Mouse (Mus musculus) forebrain, embryonic 12.5 days (tissue): ENCODE data around the gene Gm12216. TPM values are rescaled to one million over a fixed set of nuclear protein-coding genes. Genes with fewer than 3 reads are reported as not detected.

Experiments
- ATAC-seq: fragments of 200-750 bp; cut with Nextera tagmentation; 2 replicates; pipeline ENCODE4 v1.8.0; 2017; ENCODE audit warnings: moderate TSS enrichment; ENCODE audit not compliant: low FRiP score
- H3K27ac ChIP-seq: fragments of 300-500 bp; sonication (generic); 2 replicates; pipeline ENCODE4 v1.5.1; 2016; ENCODE audit warnings: mild to moderate bottlenecking
- H3K27me3 ChIP-seq: fragments of 300-500 bp; sonication (generic); 2 replicates; pipeline ENCODE4 v1.6.1; 2016; ENCODE audit warnings: mild to moderate bottlenecking
- H3K36me3 ChIP-seq: fragments of 300-500 bp; sonication (generic); replicated peaks from 2 replicates; pipeline ENCODE4 v1.6.1; 2016; ENCODE audit warnings: mild to moderate bottlenecking
- H3K4me1 ChIP-seq: fragments of 300-500 bp; sonication (generic); 2 replicates; pipeline ENCODE4 v1.6.1; 2016
- H3K4me2 ChIP-seq: fragments of 300-500 bp; sonication (generic); 2 replicates; pipeline ENCODE4 v1.6.1; 2016; ENCODE audit warnings: mild to moderate bottlenecking, moderate library complexity
- H3K4me3 ChIP-seq: fragments of 300-500 bp; sonication (generic); replicated peaks from 2 replicates; pipeline ENCODE4 v1.5.1; 2016; ENCODE audit warnings: mild to moderate bottlenecking
- H3K9ac ChIP-seq: fragments of 300-500 bp; sonication (generic); 2 replicates; pipeline ENCODE4 v1.6.1; 2016; ENCODE audit warnings: mild to moderate bottlenecking
- H3K9me3 ChIP-seq: fragments of 300-500 bp; sonication (generic); 2 replicates; pipeline ENCODE4 v1.6.1; 2016
- WGBS: fragments of 180-500 bp; shearing (Covaris S2); methylation state at CpG from one replicate; pipeline ENCODE4 v1.1.7; 2016; 5-methylcytosine and 5-hydroxymethylcytosine counted together
- polyA plus RNA-seq: library from polyadenylated mRNA; unstranded; fragments of >200 nt; fragmentation: Nextera tagmentation; extraction: Ambion mirVana; gene quantifications from 2 replicates; pipeline ENCODE4 v1.2.1, GENCODE M21; 2016

The Gm12216 gene
- polyA plus RNA-seq, 1 experiment from 2014 or later = not detected

- Histone ChIP-seq H3K36me3 (no peaks in the 10 kb centered on the region), H3K4me1 (no peaks in the 10 kb centered on the region), H3K27me3 (no peaks in the 10 kb centered on the region), H3K9me3 (no peaks in the 10 kb centered on the region), H3K27ac (no peak overlapping the region), H3K4me3 (no peak overlapping the region), H3K4me2 (no peak overlapping the region), H3K9ac (no peak overlapping the region)
- no peak for ATAC-seq
- 88% methylated on average over 16 of the region's 16 CpGs for WGBS
These were observed 45.8 kb downstream of the Gm12216 start for GRCm38 (mm10) chr11:53813001-53813868.

- no peak overlapping the region for H3K4me3 ChIP-seq
- H3K36me3 ChIP-seq = no peaks in the 10 kb centered on the region
- no peaks in the 10 kb centered on the region for H3K27me3 ChIP-seq
- no peak overlapping the region for H3K27ac ChIP-seq
- H3K4me2 ChIP-seq = no peak overlapping the region
- H3K4me1 ChIP-seq = no peaks in the 10 kb centered on the region
- ATAC-seq = no peak
- no peak overlapping the region for H3K9ac ChIP-seq
- H3K9me3 ChIP-seq = no peaks in the 10 kb centered on the region
- WGBS = 81% methylated on average over 3 of the region's 3 CpGs
These were observed 47.7 kb downstream of the Gm12216 start for GRCm38 (mm10) chr11:53811312-53811711.

- Histone ChIP-seq H3K9ac (no peak overlapping the region), H3K4me2 (no peak overlapping the region), H3K36me3 (no peaks in the 10 kb centered on the region), H3K9me3 (no peaks in the 10 kb centered on the region), H3K4me1 (no peaks in the 10 kb centered on the region), H3K4me3 (no peak overlapping the region), H3K27ac (no peak overlapping the region), H3K27me3 (no peaks in the 10 kb centered on the region)
- 74% methylated on average over 2 of the region's 2 CpGs for WGBS
- ATAC-seq = no peak
These were observed 48.3 kb downstream of the Gm12216 start for GRCm38 (mm10) chr11:53810749-53811148.

- no peak for ATAC-seq
- WGBS = 64% methylated on average over 5 of the region's 5 CpGs
- H3K27ac ChIP-seq = no peak overlapping the region
These were observed 48.9 kb downstream of the Gm12216 start for GRCm38 (mm10) chr11:53810156-53810555.

GRCm38 (mm10) chr11:53809354-53809753 is 49.7 kb downstream of the Gm12216 start:
- no peak overlapping the region for H3K4me3 ChIP-seq
- H3K36me3 ChIP-seq = no peaks in the 10 kb centered on the region
- 55% methylated on average over 5 of the region's 5 CpGs for WGBS

More at GRCm38 (mm10) chr11:53810156-53810555, 48.9 kb downstream of the Gm12216 start:
- H3K4me1 ChIP-seq = no peaks in the 10 kb centered on the region
- H3K27me3 ChIP-seq = no peaks in the 10 kb centered on the region
- H3K36me3 ChIP-seq = no peaks in the 10 kb centered on the region
- no peak overlapping the region for H3K9ac ChIP-seq
- no peaks in the 10 kb centered on the region for H3K9me3 ChIP-seq
- H3K4me3 ChIP-seq = no peak overlapping the region
- H3K4me2 ChIP-seq = no peak overlapping the region

GRCm38 (mm10) chr11:53805786-53806185 is 53.3 kb downstream of the Gm12216 start:
- WGBS = 75% methylated on average over 9 of the region's 9 CpGs
- Histone ChIP-seq H3K9ac (no peak overlapping the region), H3K4me2 (no peak overlapping the region), H3K4me1 (no peaks in the 10 kb centered on the region), H3K27ac (no peak overlapping the region), H3K4me3 (no peak overlapping the region), H3K36me3 (no peaks in the 10 kb centered on the region), H3K27me3 (no peaks in the 10 kb centered on the region), H3K9me3 (no peaks in the 10 kb centered on the region)
- no peak for ATAC-seq

More at GRCm38 (mm10) chr11:53809354-53809753, 49.7 kb downstream of the Gm12216 start:
- Histone ChIP-seq H3K4me2 (no peak overlapping the region), H3K27me3 (no peaks in the 10 kb centered on the region), H3K9me3 (no peaks in the 10 kb centered on the region), H3K4me1 (no peaks in the 10 kb centered on the region), H3K9ac (no peak overlapping the region), H3K27ac (no peak overlapping the region)
- ATAC-seq = no peak

- no peaks in the 10 kb centered on the region for H3K4me1 ChIP-seq
- ATAC-seq = no peak
- no peaks in the 10 kb centered on the region for H3K9me3 ChIP-seq
- 85% methylated on average over 14 of the region's 14 CpGs for WGBS
- no peak overlapping the region for H3K9ac ChIP-seq
- no peak overlapping the region for H3K4me2 ChIP-seq
- H3K36me3 ChIP-seq = no peaks in the 10 kb centered on the region
- H3K27me3 ChIP-seq = no peaks in the 10 kb centered on the region
- no peak overlapping the region for H3K27ac ChIP-seq
- no peak overlapping the region for H3K4me3 ChIP-seq
These were observed 54.3 kb downstream of the Gm12216 start for GRCm38 (mm10) chr11:53804569-53805344.

GRCm38 (mm10) chr11:53803494-53803893 is 55.6 kb downstream of the Gm12216 start:
- H3K4me2 ChIP-seq = no peak overlapping the region
- H3K4me3 ChIP-seq = no peak overlapping the region
- H3K36me3 ChIP-seq = no peaks in the 10 kb centered on the region
- ATAC-seq = no peak
- 89% methylated on average over 6 of the region's 6 CpGs for WGBS
- no peaks in the 10 kb centered on the region for H3K9me3 ChIP-seq
- H3K9ac ChIP-seq = no peak overlapping the region
- no peaks in the 10 kb centered on the region for H3K27me3 ChIP-seq
- H3K4me1 ChIP-seq = no peaks in the 10 kb centered on the region
- no peak overlapping the region for H3K27ac ChIP-seq

GRCm38 (mm10) chr11:53803093-53803492 is 56.0 kb downstream of the Gm12216 start:
- H3K36me3 ChIP-seq = no peaks in the 10 kb centered on the region
- H3K9me3 ChIP-seq = no peaks in the 10 kb centered on the region
- H3K9ac ChIP-seq = no peak overlapping the region
- no peak overlapping the region for H3K4me3 ChIP-seq
- WGBS = 90% methylated on average over 12 of the region's 12 CpGs
- no peak overlapping the region for H3K4me2 ChIP-seq
- no peaks in the 10 kb centered on the region for H3K4me1 ChIP-seq
- no peak overlapping the region for H3K27ac ChIP-seq
- no peak for ATAC-seq
- no peaks in the 10 kb centered on the region for H3K27me3 ChIP-seq

- H3K36me3 ChIP-seq = no peaks in the 10 kb centered on the region
- 90% methylated on average over 5 of the region's 5 CpGs for WGBS
- no peaks in the 10 kb centered on the region for H3K27me3 ChIP-seq
- H3K4me2 ChIP-seq = no peak overlapping the region
- H3K4me3 ChIP-seq = no peak overlapping the region
- H3K9me3 ChIP-seq = no peaks in the 10 kb centered on the region
- no peak for ATAC-seq
- 0 out of 2 replicates have a peak, but pooled peaks cover 3% of the 10 kb centered on the region for H3K4me1 ChIP-seq
- no peak overlapping the region for H3K9ac ChIP-seq
- H3K27ac ChIP-seq = no peak overlapping the region
These were observed 58.1 kb downstream of the Gm12216 start for GRCm38 (mm10) chr11:53800975-53801374.

- H3K9me3 ChIP-seq = no peaks in the 10 kb centered on the region
- H3K27ac ChIP-seq = no peak overlapping the region
- ATAC-seq = no peak
- WGBS = 64% methylated on average over 4 of the region's 4 CpGs
- H3K4me3 ChIP-seq = no peak overlapping the region
- no peaks in the 10 kb centered on the region for H3K27me3 ChIP-seq
- no peak overlapping the region for H3K9ac ChIP-seq
- H3K4me1 ChIP-seq = 0 out of 2 replicates have a peak, but pooled peaks cover 5% of the 10 kb centered on the region
- H3K36me3 ChIP-seq = no peaks in the 10 kb centered on the region
- H3K4me2 ChIP-seq = no peak overlapping the region
These were observed 59.0 kb downstream of the Gm12216 start for GRCm38 (mm10) chr11:53800036-53800435.

- 88% methylated on average over 10 of the region's 10 CpGs for WGBS
- ATAC-seq = no peak
- no peak overlapping the region for H3K4me3 ChIP-seq
- no peaks in the 10 kb centered on the region for H3K27me3 ChIP-seq
- H3K9ac ChIP-seq = no peak overlapping the region
- no peaks in the 10 kb centered on the region for H3K9me3 ChIP-seq
- H3K4me2 ChIP-seq = no peak overlapping the region
- H3K36me3 ChIP-seq = no peaks in the 10 kb centered on the region
- 0 out of 2 replicates have a peak, but pooled peaks cover 5% of the 10 kb centered on the region for H3K4me1 ChIP-seq
- H3K27ac ChIP-seq = no peak overlapping the region
These were observed 60.9 kb downstream of the Gm12216 start for GRCm38 (mm10) chr11:53798041-53798711.
